Mouse (Mus musculus): ENCODE measurements around the gene Sp110. TPM values are rescaled to one million over a fixed set of nuclear protein-coding genes. Genes with fewer than 3 reads are reported as not detected.
A peak's percentile ranks its signal among the peaks of the same experiment; 100 is the strongest.
"Not testable (repeated sequence)": the region's sequence is repeated elsewhere in the genome, so short reads cannot be mapped to it uniquely, and the experiment has no call there.

The Sp110 gene
- polyA plus RNA-seq, 1 experiment from 2014 or later: 0.37 TPM

DNA sequence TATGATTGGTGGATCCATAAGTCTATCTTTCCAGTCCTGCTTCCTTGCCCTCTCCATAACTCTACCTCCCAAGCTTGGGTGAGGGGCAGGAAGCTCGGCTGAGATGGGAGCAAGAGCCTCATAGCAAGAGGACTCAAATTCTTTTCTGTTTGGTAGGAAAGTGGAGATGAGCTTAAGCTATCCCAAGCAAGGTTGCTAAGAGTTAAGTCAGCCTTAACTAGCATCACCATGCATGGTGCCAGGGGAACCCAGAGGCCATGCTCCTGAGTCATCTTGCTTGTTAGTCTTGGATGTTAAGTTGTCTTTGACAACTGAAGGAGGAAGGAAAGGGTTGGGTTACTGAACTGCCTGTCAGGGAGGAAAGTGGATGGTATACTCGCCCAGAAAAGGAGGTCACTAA, 9.9 kb downstream of the Sp110 start:
- not testable (repeated sequence) for ATAC-seq (ENCODE audit: low FRiP score)
- 83% methylated on average over 1 of the region's 2 CpGs for WGBS

DNA sequence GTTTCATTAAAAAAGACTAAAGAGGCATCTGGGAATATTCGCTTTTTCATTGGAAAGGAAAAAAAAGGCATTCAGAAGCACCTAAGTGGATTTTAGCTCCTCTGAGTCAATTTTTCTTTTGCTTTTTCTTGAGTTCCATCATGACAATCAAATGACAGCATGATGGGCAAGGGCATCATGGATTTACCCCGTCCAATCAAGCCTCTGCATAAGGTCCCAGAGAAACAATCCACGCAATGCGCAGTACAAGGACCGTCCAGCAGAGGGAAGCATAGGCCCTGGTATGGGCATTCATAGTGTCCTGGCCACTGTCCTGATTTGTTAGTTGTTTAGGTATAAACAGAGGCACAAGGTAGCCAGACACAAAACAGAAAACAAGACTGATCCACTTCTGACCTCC, 17.1 kb downstream of the Sp110 start:
- H3K4me3 ChIP-seq (replicated peaks); H3K9me3 ChIP-seq; H3K4me2 ChIP-seq; H3K27ac ChIP-seq; H3K9ac ChIP-seq; H3K27me3 ChIP-seq; ATAC-seq (ENCODE audit: low FRiP score); H3K36me3 ChIP-seq (replicated peaks); H3K4me1 ChIP-seq: not testable (repeated sequence)
- 27% methylated on average over 5 of the region's 5 CpGs for WGBS

More for the DNA sequence above, 9.9 kb downstream of the Sp110 start:
- H3K4me2 ChIP-seq; H3K36me3 ChIP-seq (replicated peaks); H3K4me1 ChIP-seq; H3K27me3 ChIP-seq; H3K4me3 ChIP-seq (replicated peaks); H3K27ac ChIP-seq; H3K9ac ChIP-seq; H3K9me3 ChIP-seq: not testable (repeated sequence)

DNA sequence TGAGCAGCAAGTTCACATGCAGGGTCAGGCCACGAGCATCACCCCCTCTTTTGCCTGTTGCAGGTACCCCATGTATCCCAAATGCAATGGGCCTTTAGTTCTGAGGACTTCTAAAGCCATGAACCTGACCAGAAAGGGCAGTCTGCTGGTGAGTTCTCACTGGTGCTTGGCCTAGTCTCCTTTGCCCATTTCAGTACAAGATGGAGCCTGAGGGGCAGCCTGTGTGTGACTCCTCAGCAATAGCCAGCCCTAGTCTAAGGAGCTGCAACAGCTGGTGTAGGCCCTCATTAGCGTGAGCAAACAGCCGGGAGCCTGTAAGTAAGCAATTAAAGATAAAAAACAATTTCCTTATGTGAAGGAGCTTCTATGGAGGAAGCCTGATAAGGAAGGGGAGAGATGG, 18.0 kb downstream of the Sp110 start:
- not testable (repeated sequence) for H3K4me1 ChIP-seq; H3K36me3 ChIP-seq (replicated peaks); H3K9me3 ChIP-seq; H3K9ac ChIP-seq; H3K4me2 ChIP-seq; H3K4me3 ChIP-seq (replicated peaks); H3K27me3 ChIP-seq; H3K27ac ChIP-seq; ATAC-seq (ENCODE audit: low FRiP score)
- WGBS: 79% methylated on average over 3 of the region's 3 CpGs

DNA sequence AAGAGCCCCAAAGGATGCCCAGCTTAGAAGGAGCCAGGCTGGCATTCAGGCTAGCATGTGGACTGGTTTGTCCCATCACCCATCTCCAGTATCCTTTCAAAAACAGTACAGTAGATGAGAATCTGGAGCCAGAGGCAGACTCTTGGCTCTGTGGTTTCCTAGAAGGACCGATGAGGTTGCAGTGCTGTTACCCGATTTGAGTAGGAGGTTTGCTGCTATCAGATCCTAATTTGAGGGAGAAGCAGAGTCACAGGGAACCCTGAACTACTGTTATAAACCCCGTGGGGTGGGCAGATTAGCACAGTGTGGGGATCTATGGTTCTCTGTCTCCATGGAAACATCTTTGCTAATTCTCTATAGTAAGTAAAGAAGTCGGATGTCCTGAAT, 18.5 kb downstream of the Sp110 start:
- not testable (repeated sequence) for H3K4me1 ChIP-seq; H3K4me2 ChIP-seq; H3K36me3 ChIP-seq (replicated peaks); H3K27me3 ChIP-seq; H3K27ac ChIP-seq; H3K9ac ChIP-seq; H3K9me3 ChIP-seq; H3K4me3 ChIP-seq (replicated peaks)
- 71% methylated on average over 3 of the region's 4 CpGs for WGBS
- 0 out of 2 replicates have a peak, but pooled peaks have one; percentile 14 for ATAC-seq (ENCODE audit: low FRiP score)

DNA sequence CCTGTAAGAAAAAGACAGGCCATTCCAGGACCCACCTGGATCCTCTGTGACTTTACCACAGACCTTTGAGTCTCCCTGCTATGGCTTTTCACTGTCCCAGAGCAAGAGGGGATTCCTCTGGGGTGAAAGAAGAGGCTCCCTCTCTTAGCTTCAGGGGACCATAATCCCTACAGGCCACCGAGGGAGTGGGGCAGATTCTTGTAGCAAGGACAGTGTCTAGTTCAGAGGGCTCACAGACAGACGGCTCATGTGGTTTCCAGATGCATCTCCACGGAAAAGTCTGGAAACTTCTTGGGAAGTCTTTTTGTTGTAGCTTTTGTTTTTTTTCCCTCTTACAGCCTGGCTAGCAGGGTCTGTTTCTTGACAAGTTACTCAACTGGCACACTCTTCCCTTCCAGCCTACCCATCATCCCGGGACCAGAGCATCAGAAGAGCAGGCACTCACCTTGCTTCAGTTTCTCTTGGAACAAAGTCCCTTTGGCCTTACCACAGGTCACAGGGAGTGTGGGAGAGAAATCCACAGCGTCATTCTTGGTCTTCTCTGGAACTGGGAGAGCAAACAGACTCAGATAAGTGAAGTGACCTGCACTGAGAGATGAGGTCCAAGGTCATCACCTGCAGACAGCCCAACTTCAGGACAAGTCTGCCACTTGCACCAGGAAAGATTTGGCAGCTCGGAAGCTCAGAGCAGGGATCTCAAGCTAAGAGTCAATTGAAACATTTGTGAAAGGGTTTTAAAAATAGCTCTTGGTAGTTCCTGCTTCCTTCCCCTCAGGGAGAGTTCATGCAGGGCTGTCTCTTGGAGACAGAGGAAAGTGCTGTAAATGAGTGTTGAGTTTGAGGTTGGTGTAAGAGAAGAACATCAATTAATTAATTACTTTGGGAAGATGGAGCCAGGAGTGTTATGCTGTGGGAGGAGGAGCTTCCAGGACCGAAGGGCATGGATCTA, 19.1 kb downstream of the Sp110 start:
- not testable (repeated sequence) for H3K27ac ChIP-seq; ATAC-seq (ENCODE audit: low FRiP score); H3K27me3 ChIP-seq; H3K4me2 ChIP-seq; H3K9me3 ChIP-seq; H3K36me3 ChIP-seq (replicated peaks); H3K4me3 ChIP-seq (replicated peaks); H3K9ac ChIP-seq; H3K4me1 ChIP-seq
- 63% methylated on average over 6 of the region's 7 CpGs for WGBS

DNA sequence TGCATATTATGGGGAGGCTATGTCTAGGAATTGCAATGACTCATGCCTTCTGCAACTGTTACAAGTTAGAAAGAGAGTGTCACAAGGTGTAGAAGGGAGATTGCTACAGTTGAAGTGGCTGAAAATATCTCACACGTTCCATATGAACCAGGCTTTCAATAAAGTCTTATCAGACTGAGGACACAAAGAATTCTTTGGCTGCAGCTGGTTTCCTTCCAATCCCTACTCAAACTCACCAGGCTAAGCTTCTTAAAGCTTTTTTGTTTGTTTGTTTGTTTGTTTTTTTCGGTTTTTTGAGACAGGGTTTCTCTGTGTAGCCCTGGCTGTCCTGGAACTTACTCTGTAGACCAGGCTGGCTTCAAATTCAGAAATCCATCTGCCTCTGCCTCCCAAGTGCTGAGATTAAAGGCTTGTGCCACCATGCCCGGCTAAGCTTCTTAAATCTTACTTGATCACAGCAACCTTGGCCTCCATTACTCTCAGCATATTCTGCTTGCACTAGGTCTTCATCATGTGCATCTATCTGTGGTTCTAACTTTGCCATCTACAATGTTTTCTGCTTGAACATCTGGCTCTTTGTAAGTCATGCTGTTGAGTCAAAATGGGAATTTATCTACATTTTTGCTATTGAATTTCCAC, 20.1 kb downstream of the Sp110 start:
- not testable (repeated sequence) for H3K4me3 ChIP-seq (replicated peaks); H3K4me2 ChIP-seq; ATAC-seq (ENCODE audit: low FRiP score); H3K9me3 ChIP-seq; H3K9ac ChIP-seq; H3K36me3 ChIP-seq (replicated peaks); H3K4me1 ChIP-seq; H3K27ac ChIP-seq; H3K27me3 ChIP-seq
- WGBS: 69% methylated on average over 3 of the region's 3 CpGs

DNA sequence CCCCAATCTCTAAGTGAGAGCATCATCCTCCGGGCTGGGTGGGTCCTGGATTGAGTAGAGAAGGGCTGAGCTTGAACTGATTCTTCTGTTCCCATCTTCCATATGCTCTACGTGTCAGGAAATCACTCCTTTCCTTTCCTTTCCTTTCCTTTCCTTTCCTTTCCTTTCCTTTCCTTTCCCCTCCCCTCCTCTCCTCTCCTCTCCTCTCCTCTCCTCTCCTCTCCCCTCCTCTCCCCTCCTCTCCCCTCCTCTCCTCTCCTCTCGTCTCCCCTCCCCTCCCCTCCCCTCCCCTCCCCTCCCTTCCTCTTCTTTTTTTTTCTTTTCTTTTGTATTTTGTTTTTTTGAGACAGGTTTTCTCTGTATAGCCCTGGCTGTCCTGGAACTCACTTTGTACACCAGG, 23.2 kb downstream of the Sp110 start, which contains the start of gene G530012D18Rik:
Gene G530012D18Rik (plus strand): TSS at position 301 of the 400 bp plus-strand sequence.
- H3K9ac ChIP-seq; H3K4me2 ChIP-seq; H3K4me3 ChIP-seq (replicated peaks); ATAC-seq (ENCODE audit: low FRiP score); H3K27ac ChIP-seq; H3K9me3 ChIP-seq; H3K36me3 ChIP-seq (replicated peaks); H3K4me1 ChIP-seq; H3K27me3 ChIP-seq: not testable (repeated sequence)
- 74% methylated on average over 2 of the region's 3 CpGs for WGBS

DNA sequence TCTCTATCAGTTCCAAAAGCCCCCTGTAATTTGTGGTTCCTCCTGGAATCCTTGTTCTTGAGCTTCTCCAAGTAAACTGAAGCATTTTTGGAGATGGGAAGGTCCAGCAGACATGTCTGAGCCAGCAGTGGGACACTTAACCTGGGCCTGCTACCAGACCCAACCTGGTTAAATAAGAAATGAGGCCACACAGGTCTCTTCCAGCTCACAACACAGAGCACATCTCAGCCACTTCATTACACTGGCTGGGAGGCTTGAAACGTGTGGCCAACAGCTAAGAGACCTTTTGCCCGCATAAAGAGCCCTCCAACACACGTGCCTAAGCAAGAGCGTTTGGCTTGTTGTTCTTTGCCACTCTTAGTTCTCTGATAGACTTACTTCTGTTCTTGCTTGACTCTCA, 25.1 kb downstream of the Sp110 start:
- not testable (repeated sequence) for H3K27me3 ChIP-seq; ATAC-seq (ENCODE audit: low FRiP score); H3K36me3 ChIP-seq (replicated peaks); H3K9ac ChIP-seq; H3K4me2 ChIP-seq; H3K4me3 ChIP-seq (replicated peaks); H3K27ac ChIP-seq; H3K4me1 ChIP-seq; H3K9me3 ChIP-seq
- 66% methylated on average over 4 of the region's 4 CpGs for WGBS

DNA sequence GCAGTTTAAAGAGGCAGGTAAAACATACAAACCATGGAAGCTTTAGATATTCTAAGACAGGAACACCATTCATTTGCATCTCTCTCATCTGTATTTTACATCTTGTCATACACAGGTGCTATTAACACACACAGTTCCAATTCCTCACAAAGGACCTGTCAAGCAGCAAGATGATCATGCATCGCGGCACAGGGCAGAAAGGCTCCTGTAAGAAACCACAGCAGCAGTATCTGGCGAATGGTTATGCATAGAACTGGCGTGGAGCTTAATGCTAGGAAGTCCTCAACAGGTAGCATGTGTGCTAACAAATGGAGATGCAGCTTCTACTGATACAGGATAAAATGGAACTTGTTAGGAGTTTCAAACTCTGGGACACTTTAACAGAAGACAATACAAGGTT, 43.4 kb downstream of the Sp110 start:
- ATAC-seq (ENCODE audit: low FRiP score); H3K9ac ChIP-seq; H3K27ac ChIP-seq; H3K27me3 ChIP-seq; H3K4me3 ChIP-seq (replicated peaks); H3K4me1 ChIP-seq; H3K9me3 ChIP-seq; H3K4me2 ChIP-seq; H3K36me3 ChIP-seq (replicated peaks): not testable (repeated sequence)
- WGBS: 88% methylated on average over 4 of the region's 4 CpGs

DNA sequence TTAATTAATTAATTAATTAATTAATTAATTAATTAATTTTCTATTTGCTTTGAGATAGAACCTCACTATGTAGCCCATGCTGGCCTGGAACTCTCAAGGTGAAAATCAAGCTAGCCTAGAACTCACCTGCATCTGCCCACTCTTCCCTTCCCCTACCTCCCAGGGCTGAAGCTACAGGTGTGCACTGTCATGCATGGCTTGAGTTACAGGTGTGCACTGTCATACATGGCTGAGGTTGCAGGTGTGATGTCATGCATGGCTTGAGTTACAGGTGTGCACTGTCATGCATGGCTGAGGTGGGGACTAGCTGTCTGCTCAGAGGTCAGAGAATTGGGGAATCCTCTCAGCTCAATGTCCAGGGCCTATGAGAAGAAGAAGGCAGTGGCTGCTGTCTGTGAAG, 52.2 kb downstream of the Sp110 start:
- not testable (repeated sequence) for H3K4me1 ChIP-seq; ATAC-seq (ENCODE audit: low FRiP score); H3K27me3 ChIP-seq; H3K27ac ChIP-seq; H3K4me3 ChIP-seq (replicated peaks); H3K9me3 ChIP-seq; H3K36me3 ChIP-seq (replicated peaks); H3K9ac ChIP-seq; H3K4me2 ChIP-seq

DNA sequence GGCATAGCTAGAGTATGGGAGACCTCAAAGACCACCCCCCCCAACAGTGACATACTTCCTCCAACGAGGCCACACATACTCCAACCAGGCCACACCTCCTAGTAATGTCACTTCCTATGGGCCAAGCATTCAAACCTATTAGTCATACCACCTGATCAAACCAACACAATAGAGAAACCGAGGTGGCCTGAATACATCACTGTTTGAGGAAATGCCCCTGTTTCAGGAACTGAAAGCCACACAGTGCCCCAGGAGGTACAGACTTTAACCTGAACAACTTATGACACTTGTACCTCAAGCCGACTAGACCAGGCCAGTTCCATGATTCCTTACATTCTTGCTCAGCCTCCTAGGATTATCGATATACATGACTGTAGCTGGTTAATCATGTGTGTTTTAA, 54.8 kb downstream of the Sp110 start:
- H3K4me1 ChIP-seq; H3K36me3 ChIP-seq (replicated peaks); H3K9ac ChIP-seq; H3K4me3 ChIP-seq (replicated peaks); H3K27me3 ChIP-seq; H3K27ac ChIP-seq; H3K4me2 ChIP-seq; ATAC-seq (ENCODE audit: low FRiP score); H3K9me3 ChIP-seq: not testable (repeated sequence)
- 71% methylated on average over 4 of the region's 4 CpGs for WGBS

DNA sequence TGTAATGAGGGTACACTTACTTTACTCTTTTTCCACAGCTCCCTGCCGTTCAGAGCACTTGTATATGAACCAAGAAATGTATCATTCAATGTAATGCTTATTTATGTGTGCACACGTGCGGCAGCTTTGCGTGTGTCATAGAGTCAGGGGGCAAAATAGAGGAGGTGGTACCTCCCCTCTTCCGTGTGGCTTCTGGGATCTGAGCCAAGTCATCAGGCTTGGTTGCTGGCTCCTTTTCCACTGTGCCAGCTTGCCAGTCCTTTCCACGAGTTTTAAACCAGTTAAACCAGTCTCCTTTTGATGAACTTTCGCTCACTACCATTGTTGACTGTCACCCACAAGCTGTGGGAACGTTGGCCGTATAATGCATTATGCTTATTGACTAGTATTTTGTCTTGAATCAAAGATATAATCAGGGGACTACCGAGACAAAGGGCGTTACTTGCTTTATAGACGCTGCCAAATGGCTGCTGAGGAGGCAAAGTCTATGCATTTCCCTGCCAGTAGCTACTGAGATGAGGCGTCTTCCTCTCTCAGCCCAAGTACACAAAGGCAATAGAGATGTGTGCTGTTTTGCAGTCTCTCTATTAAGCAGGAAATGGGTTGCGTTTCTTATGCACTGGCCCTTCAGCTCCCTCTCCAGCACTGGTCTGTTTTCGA, 70.0 kb downstream of the Sp110 start:
- 82% methylated on average over 14 of the region's 15 CpGs for WGBS
- not testable (repeated sequence) for H3K9ac ChIP-seq; H3K4me2 ChIP-seq; H3K27ac ChIP-seq; ATAC-seq (ENCODE audit: low FRiP score); H3K36me3 ChIP-seq (replicated peaks); H3K9me3 ChIP-seq; H3K27me3 ChIP-seq; H3K4me3 ChIP-seq (replicated peaks); H3K4me1 ChIP-seq
